21 mouse cellular contexts compared by ENCODE assay signal in the genomic region with DNA sequence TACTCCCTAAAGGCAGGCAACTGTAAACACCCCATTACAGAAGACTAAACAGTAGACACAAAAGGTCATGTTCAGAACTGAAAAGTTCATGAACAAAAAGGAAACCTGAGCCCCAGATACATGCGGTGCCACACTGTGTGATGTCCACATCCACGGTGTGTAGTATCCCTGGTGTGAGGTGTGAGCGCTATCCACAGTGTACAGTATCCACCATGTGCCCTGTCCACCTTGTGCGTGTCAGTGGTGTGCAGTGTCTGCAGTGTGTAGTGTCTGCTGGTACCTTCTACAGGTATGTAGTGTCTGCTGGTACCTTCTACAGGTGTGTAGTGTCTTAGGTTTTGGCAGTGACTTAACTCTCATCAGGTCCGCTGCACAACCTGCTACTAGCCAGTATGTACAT.
A peak's percentile ranks its signal among the peaks of the same experiment; 100 is the strongest.
DNase-seq lines count a peak whose midpoint lies in the region; ATAC-seq and TF ChIP-seq lines count a peak whose summit lies in the region.
"Had no signal": no experiment of that assay in that cellular context is flagged by ENCODE, and none has a peak within 500 bp of the region (broad histone marks: within the 10 kb centered on the region; RNA-seq: fewer than 3 reads in every experiment).

No protein-coding gene starts in this region.

- H3K9me3 ChIP-seq in embryonic facial prominence, embryonic 11.5 days (replicated peaks; ENCODE audit: control insufficient read depth, low read length), result no peaks in the 10 kb centered on the region
- H3K9me3 ChIP-seq in embryonic facial prominence, embryonic 10.5 days, result no peaks in the 10 kb centered on the region
- no peaks in the 10 kb centered on the region for H3K9me3 ChIP-seq in hindbrain, embryonic 16.5 days (ENCODE audit: control insufficient read depth, low read length)
- H3K9me3 ChIP-seq in hindbrain, embryonic 11.5 days (ENCODE audit: control insufficient read depth, low read length), result no peaks in the 10 kb centered on the region
- H3K9me3 ChIP-seq in lung, embryonic 14.5 days (ENCODE audit: low read depth, low read length), result no peaks in the 10 kb centered on the region
- H3K9me3 ChIP-seq in forebrain, embryonic 16.5 days (ENCODE audit: control insufficient read depth, low read length), result no peaks in the 10 kb centered on the region
- H3K9me3 ChIP-seq: heart, embryonic 12.5 days; neural tube, embryonic 15.5 days had no signal

- H3K4me2 ChIP-seq in embryonic facial prominence, embryonic 11.5 days (ENCODE audit: low read depth, low read length), result no peak overlapping the region
- no peak overlapping the region for H3K4me2 ChIP-seq in hindbrain, embryonic 16.5 days (ENCODE audit: low read length)
- H3K4me2 ChIP-seq in hindbrain, embryonic 11.5 days (replicated peaks; ENCODE audit: low read depth, low read length), result no peak overlapping the region
- H3K4me2 ChIP-seq in lung, embryonic 14.5 days, result no peak overlapping the region
- H3K4me2 ChIP-seq in forebrain, embryonic 16.5 days (ENCODE audit: low read length), result no peak overlapping the region
- H3K4me2 ChIP-seq: heart, embryonic 12.5 days; neural tube, embryonic 15.5 days had no signal

- H3K36me3 ChIP-seq in embryonic facial prominence, embryonic 11.5 days (replicated peaks; ENCODE audit: control insufficient read depth, insufficient read depth, low read depth, low read length), result no peaks in the 10 kb centered on the region
- H3K36me3 ChIP-seq in embryonic facial prominence, embryonic 10.5 days (replicated peaks), result no peaks in the 10 kb centered on the region
- no peaks in the 10 kb centered on the region for H3K36me3 ChIP-seq in hindbrain, embryonic 16.5 days (ENCODE audit: control insufficient read depth, insufficient read depth, low read length)
- H3K36me3 ChIP-seq in hindbrain, embryonic 11.5 days (ENCODE audit: control insufficient read depth, insufficient read depth, low read length), result no peaks in the 10 kb centered on the region
- H3K36me3 ChIP-seq in lung, embryonic 14.5 days (ENCODE audit: insufficient read depth), result peaks cover 17% of the 10 kb centered on the region
- H3K36me3 ChIP-seq in forebrain, embryonic 16.5 days (ENCODE audit: control insufficient read depth, insufficient read depth), result no peaks in the 10 kb centered on the region
- H3K36me3 ChIP-seq: G1E; neural tube, embryonic 15.5 days had no signal

- H3K27ac ChIP-seq in embryonic facial prominence, embryonic 11.5 days (replicated peaks; ENCODE audit: low read depth, low read length), result no peak overlapping the region
- no peak overlapping the region for H3K27ac ChIP-seq in embryonic facial prominence, embryonic 10.5 days (replicated peaks)
- H3K27ac ChIP-seq in hindbrain, embryonic 16.5 days (ENCODE audit: low read depth, low read length), result no peak overlapping the region
- H3K27ac ChIP-seq in hindbrain, embryonic 11.5 days (ENCODE audit: low read depth, low read length), result no peak overlapping the region
- 0 out of 2 replicates have a peak overlapping the region, but pooled peaks have one; percentile 42 for H3K27ac ChIP-seq in lung, embryonic 14.5 days (ENCODE audit: low read depth)
- H3K27ac ChIP-seq in forebrain, embryonic 16.5 days (ENCODE audit: low read length), result no peak overlapping the region; the same call in 1 of the 2 replicates
- H3K27ac ChIP-seq: macrophage; neural tube, embryonic 15.5 days had no signal

- no peak for DNase-seq in embryonic facial prominence, embryonic 11.5 days (ENCODE audit: low spot score)
- DNase-seq in embryonic facial prominence, embryonic 10.5 days (ENCODE audit: low spot score), result no peak
- DNase-seq in hindbrain, embryonic 11.5 days (ENCODE audit: low spot score), result no peak
- no peak for DNase-seq in lung, embryonic 14.5 days
- DNase-seq in lung, postnatal 36 days, result no peak
- no peak for DNase-seq in ovary, postnatal 14 days (ENCODE audit: low spot score)
- DNase-seq: cerebellum, adult 9-11 months; gastrocnemius, postnatal 25 days; kidney, adult 9 months; liver; liver, postnatal 0 days; retina, postnatal 1 day; thymus, postnatal 36 days had no signal

- 83% methylated on average over 5 of the region's 5 CpGs for WGBS in embryonic facial prominence, embryonic 11.5 days
- 91% methylated on average over 5 of the region's 5 CpGs for WGBS in embryonic facial prominence, embryonic 10.5 days
- WGBS in hindbrain, embryonic 16.5 days, result 90% methylated on average over 5 of the region's 5 CpGs
- whole genome bisulfite sequencing in hindbrain, embryonic 11.5 days, result 84% methylated on average over 5 of the region's 5 CpGs
- 61% methylated on average over 5 of the region's 5 CpGs for WGBS in lung, embryonic 14.5 days
- WGBS in forebrain, embryonic 16.5 days, result 88% methylated on average over 5 of the region's 5 CpGs

- H3K9ac ChIP-seq in embryonic facial prominence, embryonic 11.5 days (replicated peaks; ENCODE audit: low read length), result no peak overlapping the region
- no peak overlapping the region for H3K9ac ChIP-seq in hindbrain, embryonic 16.5 days (ENCODE audit: low read depth, low read length)
- no peak overlapping the region for H3K9ac ChIP-seq in hindbrain, embryonic 11.5 days (ENCODE audit: low read depth, low read length)
- no peak overlapping the region for H3K9ac ChIP-seq in lung, embryonic 14.5 days
- no peak overlapping the region for H3K9ac ChIP-seq in forebrain, embryonic 16.5 days (replicated peaks; ENCODE audit: low read depth, low read length)
- H3K9ac ChIP-seq: heart, embryonic 12.5 days; liver, postnatal 0 days; neural tube, embryonic 15.5 days had no signal

- no peaks in the 10 kb centered on the region for H3K4me1 ChIP-seq in embryonic facial prominence, embryonic 11.5 days (ENCODE audit: control insufficient read depth, insufficient read depth, low read length)
- peaks cover 24% of the 10 kb centered on the region for H3K4me1 ChIP-seq in embryonic facial prominence, embryonic 10.5 days
- H3K4me1 ChIP-seq in hindbrain, embryonic 16.5 days (ENCODE audit: control insufficient read depth, insufficient read depth, low read depth, low read length), result peaks cover 5% of the 10 kb centered on the region; the same call in 1 of the 2 replicates
- H3K4me1 ChIP-seq in hindbrain, embryonic 11.5 days (replicated peaks; ENCODE audit: control insufficient read depth, insufficient read depth, low read length), result no peaks in the 10 kb centered on the region
- peaks cover 37% of the 10 kb centered on the region for H3K4me1 ChIP-seq in lung, embryonic 14.5 days (ENCODE audit: insufficient read depth)
- H3K4me1 ChIP-seq in forebrain, embryonic 16.5 days (replicated peaks; ENCODE audit: control insufficient read depth, insufficient read depth, low read length), result peaks cover 60% of the 10 kb centered on the region

- peak; percentile 79; the same call in 1 of the 2 replicates for ATAC-seq in embryonic facial prominence, embryonic 11.5 days (replicated peaks; ENCODE audit: insufficient number of reproducible peaks, low FRiP score, low TSS enrichment, low read depth)
- ATAC-seq in hindbrain, embryonic 16.5 days, result 0 out of 2 replicates have a peak, but pooled peaks have one; percentile 34
- ATAC-seq in hindbrain, embryonic 11.5 days (ENCODE audit: low FRiP score), result no peak
- no peak for ATAC-seq in lung, embryonic 14.5 days (ENCODE audit: insufficient read depth)
- ATAC-seq in forebrain, embryonic 16.5 days, result peak; percentile 43; the same call in 1 of the 2 replicates
- ATAC-seq: CD4-positive, CD25-positive, alpha-beta regulatory T cell, adult 4 months; liver, postnatal 0 days had no signal

- no peaks in the 10 kb centered on the region for H3K27me3 ChIP-seq in embryonic facial prominence, embryonic 11.5 days (ENCODE audit: control insufficient read depth, insufficient read depth, low read length)
- H3K27me3 ChIP-seq in embryonic facial prominence, embryonic 10.5 days (replicated peaks; ENCODE audit: low read depth, poor library complexity, severe bottlenecking), result no peaks in the 10 kb centered on the region
- H3K27me3 ChIP-seq in hindbrain, embryonic 16.5 days (replicated peaks; ENCODE audit: control insufficient read depth, insufficient read depth, low read length), result no peaks in the 10 kb centered on the region
- no peaks in the 10 kb centered on the region for H3K27me3 ChIP-seq in hindbrain, embryonic 11.5 days (ENCODE audit: control insufficient read depth, insufficient read depth, low read length)
- H3K27me3 ChIP-seq in lung, embryonic 14.5 days (ENCODE audit: insufficient read depth, low read length), result no peaks in the 10 kb centered on the region
- H3K27me3 ChIP-seq in forebrain, embryonic 16.5 days (replicated peaks; ENCODE audit: control insufficient read depth, insufficient read depth, low read length), result no peaks in the 10 kb centered on the region
- H3K27me3 ChIP-seq: heart, embryonic 12.5 days; neural tube, embryonic 15.5 days had no signal

- TF ChIP-seq CTCF in lung, embryonic 14.5 days (IDR thresholded peaks at IDR 0.05; ENCODE audit: low read depth), result no peak

- no peak overlapping the region for H3K4me3 ChIP-seq in embryonic facial prominence, embryonic 11.5 days (ENCODE audit: low read depth, low read length)
- no peak overlapping the region for H3K4me3 ChIP-seq in embryonic facial prominence, embryonic 10.5 days
- H3K4me3 ChIP-seq in hindbrain, embryonic 16.5 days (ENCODE audit: low read length), result no peak overlapping the region
- no peak overlapping the region for H3K4me3 ChIP-seq in hindbrain, embryonic 11.5 days (ENCODE audit: low read depth, low read length)
- H3K4me3 ChIP-seq in lung, embryonic 14.5 days (ENCODE audit: low read depth, low read length), result no peak overlapping the region
- no peak overlapping the region for H3K4me3 ChIP-seq in forebrain, embryonic 16.5 days (replicated peaks; ENCODE audit: low read length)
- H3K4me3 ChIP-seq: heart, embryonic 12.5 days; myocyte; neural tube, embryonic 15.5 days had no signal

Comparison
In these comparisons a context has a peak if more than half of its experiments do, and no peak if none do; other contexts are left out.
1. ATAC-seq: peak in embryonic facial prominence, embryonic 11.5 days (single experiment), hindbrain, embryonic 16.5 days (single experiment) and forebrain, embryonic 16.5 days (single experiment); none in hindbrain, embryonic 11.5 days (single experiment) and lung, embryonic 14.5 days (single experiment).